Mouse (Mus musculus) thymus, adult 2 months (tissue): ENCODE measurements around the gene Zbtb20.

Source experiments
- CTCF ChIP-seq: fragments of 200-500 bp; IDR thresholded peaks from 2 replicates; pipeline ENCODE4 v1.5.1; 2012; ENCODE audit warnings: mild to moderate bottlenecking, control low read depth, low read length, moderate library complexity, borderline replicate concordance; ENCODE audit not compliant: control insufficient read depth, poor library complexity, insufficient read depth; ENCODE audit errors: extremely low read depth
- POLR2A ChIP-seq: fragments of 200-500 bp; IDR thresholded peaks from 2 replicates; pipeline ENCODE4 v1.6.1; 2012; ENCODE audit warnings: mild to moderate bottlenecking, low read length, control low read depth, moderate library complexity; ENCODE audit not compliant: control insufficient read depth, poor library complexity, insufficient read depth; ENCODE audit errors: extremely low read depth

DNA sequence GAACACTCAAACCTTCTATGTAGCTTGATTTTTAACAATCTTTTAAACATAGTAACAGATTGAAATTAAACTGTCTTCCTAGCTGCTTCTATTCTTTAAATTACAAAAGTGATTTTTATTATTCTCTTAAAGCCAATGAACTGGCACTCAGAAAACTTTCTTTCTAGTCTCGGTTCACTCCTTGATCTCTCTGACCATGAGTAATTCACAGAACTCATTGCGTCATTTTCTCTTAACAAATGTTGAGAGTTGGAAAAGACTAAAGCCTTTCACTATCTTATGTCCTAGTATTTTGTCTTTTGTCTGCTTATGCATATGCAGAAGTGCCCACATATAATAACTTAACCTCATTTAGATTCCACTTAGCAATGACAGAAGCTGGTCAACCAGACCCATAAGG is 525.3 kb downstream of the Zbtb20 start:
- TF ChIP-seq CTCF = no peak
- TF ChIP-seq POLR2A = no peak
